Mouse (Mus musculus): ENCODE measurements around the gene Topors. TPM values are rescaled to one million over a fixed set of nuclear protein-coding genes. Genes with fewer than 3 reads are reported as not detected.

Gene Topors
- polyA plus RNA-seq, 3 experiments from 2014 or later, result 15.0 to 19.3 (median 16.7) TPM

Other genes with a start within 250 kb of the Topors start
- gene Aco1, start 126.8 kb downstream of the Topors start, polyA plus RNA-seq (2017; shearing (Covaris generic)), result 10 to 100 TPM; 17.4 to 20.8 (median 18.2) TPM
- gene Ddx58, start 30.0 kb downstream of the Topors start, polyA plus RNA-seq (2017; shearing (Covaris generic)), result 10 to 100 TPM; 77.8 to 93.7 (median 80.8) TPM
- gene Smim27, start 271 bp downstream of the Topors start, polyA plus RNA-seq (2017; shearing (Covaris generic)), result 10 to 100 TPM; 20.1 to 74.9 (median 45.7) TPM
- gene Ndufb6, start 9.6 kb upstream of the Topors start, polyA plus RNA-seq (2017; shearing (Covaris generic)), result 100 to 1,000 TPM; 108 to 167 (median 111) TPM
- under 1 TPM in 1 of 3 experiments, not detected in 2; 0.10 TPM for gene Tmem215, start 202.3 kb upstream of the Topors start, polyA plus RNA-seq (2017; shearing (Covaris generic))

All from inflammation-experienced regulatory T-cells, adult 6 months (primary cell).